Mouse (Mus musculus) brown adipose tissue, adult 24 weeks (tissue): ENCODE measurements at regions not wholly inside any gene's neighbourhood (a gene's known extent, or its start where the extent isn't known, plus 50 kb on each side); places are given as distances from the start of the nearest gene placed in this dataset.
A peak's percentile ranks its signal among the peaks of the same experiment; 100 is the strongest.

Experiments
- H3K27ac ChIP-seq: fragments of 200-500 bp; replicated peaks from 2 replicates; pipeline ENCODE4 v1.5.1; 2012; ENCODE audit warnings: low read depth, mild to moderate bottlenecking, low read length
- H3K4me1 ChIP-seq: fragments of 200-500 bp; 2 replicates; pipeline ENCODE4 v1.6.1; 2012; ENCODE audit warnings: low read length, mixed read lengths; ENCODE audit not compliant: control insufficient read depth, insufficient read depth, insufficient read length
- H3K4me3 ChIP-seq: fragments of 200-500 bp; 2 replicates; pipeline ENCODE4 v1.5.1; 2012; ENCODE audit warnings: low read depth, mild to moderate bottlenecking, low read length, moderate library complexity; ENCODE audit not compliant: insufficient read depth

GRCm38 (mm10) chr11:20476494-20476893 lies 66.6 kb upstream of the Sertad2 start:
- no peak overlapping the region for H3K4me3 ChIP-seq
- no peak overlapping the region for H3K27ac ChIP-seq

GRCm38 (mm10) chr11:20477183-20478037 lies 65.6 kb upstream of the Sertad2 start:
- H3K4me1 ChIP-seq, result peaks cover 4% of the 10 kb centered on the region
- H3K4me3 ChIP-seq, result peak overlapping the region; percentile 50
- peak overlapping the region; percentile 65 for H3K27ac ChIP-seq

More at GRCm38 (mm10) chr11:20476494-20476893, 66.6 kb upstream of the Sertad2 start:
- peaks cover 4% of the 10 kb centered on the region for H3K4me1 ChIP-seq

- Histone ChIP-seq H3K4me3 (no peak overlapping the region), H3K27ac (no peak overlapping the region), H3K4me1 (peaks cover 4% of the 10 kb centered on the region)
These were observed 62.4 kb upstream of the Sertad2 start for GRCm38 (mm10) chr11:20480632-20481031.

- H3K4me1 ChIP-seq, result no peaks in the 10 kb centered on the region
- no peak overlapping the region for H3K27ac ChIP-seq
- no peak overlapping the region for H3K4me3 ChIP-seq
These were observed 57.7 kb upstream of the Sertad2 start for GRCm38 (mm10) chr11:20485371-20485770.
